Mouse (Mus musculus): ENCODE data around the gene Aarsd1. TPM values are rescaled to one million over a fixed set of nuclear protein-coding genes. Genes with fewer than 3 reads are reported as not detected.
A peak's percentile ranks its signal among the peaks of the same experiment; 100 is the strongest.
"Not testable (repeated sequence)": the region's sequence is repeated elsewhere in the genome, so short reads cannot be mapped to it uniquely, and the experiment has no call there.

Gene Aarsd1
- polyA plus RNA-seq, 1 experiment from 2014 or later, result 99.5 TPM

DNA sequence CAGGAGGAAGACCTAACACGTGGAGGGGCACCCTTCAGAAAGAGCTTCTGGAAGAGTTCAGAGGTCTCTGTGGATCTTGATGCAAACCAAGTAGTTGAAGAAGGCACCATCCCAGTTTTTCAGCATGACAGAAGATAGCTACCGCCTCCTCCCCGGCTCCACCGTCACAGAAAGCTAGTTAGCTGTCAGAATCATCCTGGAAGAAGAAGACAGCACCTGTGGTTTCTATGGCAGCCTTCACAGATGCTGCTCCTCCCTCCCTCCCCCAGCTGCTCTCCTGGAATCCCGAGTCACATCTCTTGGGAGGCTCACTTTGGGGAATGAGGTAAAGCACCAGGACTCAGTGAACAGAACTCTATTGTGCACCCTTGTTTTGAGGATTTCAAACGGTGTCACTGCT lies 1.6 kb upstream of the Aarsd1 start:
- 55% methylated on average over 6 of the region's 6 CpGs for WGBS
- Histone ChIP-seq H3K36me3 (ENCODE audit: control insufficient read depth, insufficient read depth) (no peaks in the 10 kb centered on the region), H3K27ac (ENCODE audit: low read length) (no peak overlapping the region), H3K4me3 (replicated peaks; ENCODE audit: low read length) (no peak overlapping the region), H3K9ac (replicated peaks; ENCODE audit: low read depth, low read length) (no peak overlapping the region), H3K4me2 (ENCODE audit: low read length) (no peak overlapping the region), H3K9me3 (ENCODE audit: control insufficient read depth, low read length) (no peaks in the 10 kb centered on the region), H3K27me3 (replicated peaks; ENCODE audit: control insufficient read depth, insufficient read depth, low read length) (no peaks in the 10 kb centered on the region), H3K4me1 (replicated peaks; ENCODE audit: control insufficient read depth, insufficient read depth, low read length) (peaks cover 10% of the 10 kb centered on the region)
- ATAC-seq, result no peak

DNA sequence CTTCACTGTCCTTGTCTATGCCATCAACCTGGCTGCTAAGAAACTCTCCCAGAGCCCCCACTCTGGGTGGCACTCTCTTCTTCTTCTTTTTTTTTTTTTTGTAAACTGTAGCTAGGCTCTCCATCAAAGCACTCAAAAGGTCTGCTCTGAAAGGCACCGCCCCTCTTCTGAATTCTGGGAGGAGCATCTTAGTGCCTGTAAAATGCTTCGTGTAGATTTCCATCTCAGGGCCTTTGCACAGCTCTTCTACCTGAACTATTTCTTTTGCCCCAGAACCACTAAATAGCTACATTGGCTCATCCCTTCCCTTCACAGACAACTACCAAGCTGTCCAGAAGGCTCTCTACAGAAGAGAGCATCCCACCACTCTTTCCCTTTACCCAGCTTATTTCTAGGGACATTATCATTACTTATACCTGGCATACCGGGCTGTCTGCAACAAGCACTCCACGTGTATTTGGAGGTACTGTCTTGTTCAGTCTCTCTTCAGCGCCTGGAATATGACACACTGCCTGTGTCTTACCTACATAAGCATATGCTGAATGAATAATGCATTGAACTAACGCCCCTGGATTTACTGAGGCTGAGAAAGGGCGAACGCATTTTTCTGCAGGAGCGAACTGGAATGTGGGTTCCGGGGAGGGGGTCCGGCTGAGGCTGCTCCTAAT lies 848 bp downstream of the Aarsd1 start:
- Histone ChIP-seq H3K9me3 (ENCODE audit: control insufficient read depth, low read length) (no peaks in the 10 kb centered on the region), H3K27me3 (replicated peaks; ENCODE audit: control insufficient read depth, insufficient read depth, low read length) (no peaks in the 10 kb centered on the region), H3K9ac (replicated peaks; ENCODE audit: low read depth, low read length) (peak overlapping the region; percentile 91), H3K36me3 (ENCODE audit: control insufficient read depth, insufficient read depth) (0 out of 2 replicates have a peak, but pooled peaks cover 2% of the 10 kb centered on the region), H3K4me3 (replicated peaks; ENCODE audit: low read length) (peak overlapping the region; percentile 67), H3K27ac (ENCODE audit: low read length) (peak overlapping the region; percentile 80), H3K4me1 (replicated peaks; ENCODE audit: control insufficient read depth, insufficient read depth, low read length) (peaks cover 7% of the 10 kb centered on the region), H3K4me2 (ENCODE audit: low read length) (peak overlapping the region; percentile 74)
- ATAC-seq, result peak; percentile 48; the same call in 1 of the 2 replicates
- WGBS, result 1% methylated on average over 11 of the region's 11 CpGs

DNA sequence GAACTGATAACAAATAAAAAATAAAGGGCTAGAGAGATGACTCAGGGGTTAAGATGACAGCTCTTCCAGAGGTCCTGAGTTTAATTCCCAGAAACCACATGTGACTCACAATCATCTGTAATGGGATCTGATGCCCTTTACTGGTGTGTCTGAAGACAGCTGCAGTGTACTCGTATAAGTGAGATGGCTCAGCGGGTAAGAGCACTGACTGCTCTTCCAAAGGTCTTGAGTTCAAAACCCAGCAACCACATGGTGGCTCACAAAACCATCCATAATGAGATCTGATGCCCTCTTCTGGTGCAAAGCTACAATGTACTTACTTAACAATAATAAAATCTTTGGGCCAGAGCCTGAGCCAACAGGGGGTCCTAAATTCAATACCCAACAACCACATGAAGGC lies 2.1 kb downstream of the Aarsd1 start:
- 93% methylated on average over 2 of the region's 2 CpGs for WGBS
- no peak overlapping the region for H3K4me3 ChIP-seq (replicated peaks; ENCODE audit: low read length)
- no peak overlapping the region for H3K4me2 ChIP-seq (ENCODE audit: low read length)
- no peak for ATAC-seq
- H3K27ac ChIP-seq (ENCODE audit: low read length), result no peak overlapping the region
- no peaks in the 10 kb centered on the region for H3K9me3 ChIP-seq (ENCODE audit: control insufficient read depth, low read length)
- no peak overlapping the region for H3K9ac ChIP-seq (replicated peaks; ENCODE audit: low read depth, low read length)
- no peaks in the 10 kb centered on the region for H3K27me3 ChIP-seq (replicated peaks; ENCODE audit: control insufficient read depth, insufficient read depth, low read length)
- H3K4me1 ChIP-seq (replicated peaks; ENCODE audit: control insufficient read depth, insufficient read depth, low read length), result peaks cover 7% of the 10 kb centered on the region
- H3K36me3 ChIP-seq (ENCODE audit: control insufficient read depth, insufficient read depth), result peaks cover 5% of the 10 kb centered on the region

DNA sequence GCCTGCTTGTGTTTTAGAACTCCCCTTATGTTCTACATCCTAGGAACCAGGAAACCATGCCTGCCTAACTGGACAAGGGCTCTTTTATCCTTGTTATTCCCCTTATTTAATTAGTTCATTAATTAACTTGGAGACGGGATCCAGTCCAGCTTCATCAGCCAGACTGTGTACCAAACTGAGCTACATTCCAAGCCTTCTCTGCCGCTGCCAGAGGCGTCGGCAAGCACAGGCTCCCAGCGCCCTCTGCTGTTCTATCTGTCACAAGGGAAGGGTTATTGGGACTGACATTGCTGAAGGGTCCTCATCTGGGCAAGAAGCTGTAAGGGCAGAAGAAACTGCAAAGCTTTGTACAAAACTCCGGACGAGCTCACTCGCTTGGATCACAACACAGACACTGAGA lies 22.3 kb downstream of the Aarsd1 start:
- 3% methylated on average over 8 of the region's 8 CpGs for WGBS
- Histone ChIP-seq H3K9me3 (ENCODE audit: control insufficient read depth, low read length) (no peaks in the 10 kb centered on the region), H3K4me3 (replicated peaks; ENCODE audit: low read length) (no peak overlapping the region), H3K27ac (ENCODE audit: low read length) (no peak overlapping the region), H3K4me1 (replicated peaks; ENCODE audit: control insufficient read depth, insufficient read depth, low read length) (no peaks in the 10 kb centered on the region), H3K36me3 (ENCODE audit: control insufficient read depth, insufficient read depth) (no peaks in the 10 kb centered on the region), H3K27me3 (replicated peaks; ENCODE audit: control insufficient read depth, insufficient read depth, low read length) (no peaks in the 10 kb centered on the region), H3K9ac (replicated peaks; ENCODE audit: low read depth, low read length) (no peak overlapping the region), H3K4me2 (ENCODE audit: low read length) (no peak overlapping the region)
- peak; percentile 73 for ATAC-seq

DNA sequence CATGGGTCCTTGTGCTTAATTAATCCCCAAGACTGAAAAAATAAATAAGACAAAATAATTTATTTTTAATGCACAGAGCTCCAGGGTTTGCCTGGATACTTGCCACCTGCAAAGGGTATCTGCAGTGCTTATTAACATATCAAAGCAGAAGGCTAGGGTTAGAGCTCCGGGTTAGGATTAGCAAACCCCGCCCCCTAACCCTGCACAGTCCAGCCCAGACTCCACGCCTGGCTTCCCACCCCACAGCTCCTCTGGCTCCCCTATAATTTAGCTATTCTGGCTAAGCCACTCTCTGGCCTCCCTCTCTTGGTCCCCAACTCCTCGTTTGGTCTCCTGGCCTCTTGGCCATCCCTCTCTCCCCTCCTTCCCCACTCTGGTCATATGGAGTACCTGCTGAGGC lies 35.6 kb downstream of the Aarsd1 start:
- Histone ChIP-seq H3K4me3 (replicated peaks; ENCODE audit: low read length) (no peak overlapping the region), H3K27ac (ENCODE audit: low read length) (no peak overlapping the region), H3K4me1 (replicated peaks; ENCODE audit: control insufficient read depth, insufficient read depth, low read length) (no peaks in the 10 kb centered on the region), H3K36me3 (ENCODE audit: control insufficient read depth, insufficient read depth) (no peaks in the 10 kb centered on the region), H3K9me3 (ENCODE audit: control insufficient read depth, low read length) (no peaks in the 10 kb centered on the region), H3K4me2 (ENCODE audit: low read length) (no peak overlapping the region), H3K27me3 (replicated peaks; ENCODE audit: control insufficient read depth, insufficient read depth, low read length) (no peaks in the 10 kb centered on the region), H3K9ac (replicated peaks; ENCODE audit: low read depth, low read length) (no peak overlapping the region)
- no peak for ATAC-seq
- 6% methylated on average over 4 of the region's 4 CpGs for WGBS

DNA sequence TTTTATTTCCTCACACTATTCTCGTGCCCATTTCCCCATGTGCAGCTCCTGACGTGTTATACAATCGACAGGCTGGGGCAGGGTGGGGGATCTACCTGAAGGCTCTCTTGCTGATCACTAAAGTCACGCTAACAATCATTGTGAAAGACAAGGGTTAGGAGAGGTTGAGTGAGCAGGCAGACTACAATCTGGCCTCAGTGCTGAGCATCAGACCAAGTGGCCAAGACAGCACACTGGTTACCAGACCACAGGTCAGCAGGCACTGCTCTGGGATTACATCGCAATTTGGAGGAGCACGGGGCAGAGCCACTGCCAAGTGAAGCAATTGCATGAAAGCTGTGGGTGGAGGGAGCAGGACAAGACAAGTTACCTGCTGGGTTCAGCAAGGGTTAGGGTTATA lies 38.5 kb downstream of the Aarsd1 start:
- no peaks in the 10 kb centered on the region for H3K36me3 ChIP-seq (ENCODE audit: control insufficient read depth, insufficient read depth)
- ATAC-seq, result no peak
- H3K9ac ChIP-seq (replicated peaks; ENCODE audit: low read depth, low read length), result no peak overlapping the region
- no peaks in the 10 kb centered on the region for H3K9me3 ChIP-seq (ENCODE audit: control insufficient read depth, low read length)
- H3K27me3 ChIP-seq (replicated peaks; ENCODE audit: control insufficient read depth, insufficient read depth, low read length), result no peaks in the 10 kb centered on the region
- no peak overlapping the region for H3K4me2 ChIP-seq (ENCODE audit: low read length)
- no peaks in the 10 kb centered on the region for H3K4me1 ChIP-seq (replicated peaks; ENCODE audit: control insufficient read depth, insufficient read depth, low read length)
- H3K4me3 ChIP-seq (replicated peaks; ENCODE audit: low read length), result no peak overlapping the region
- WGBS, result 77% methylated on average over 6 of the region's 6 CpGs
- H3K27ac ChIP-seq (ENCODE audit: low read length), result no peak overlapping the region

DNA sequence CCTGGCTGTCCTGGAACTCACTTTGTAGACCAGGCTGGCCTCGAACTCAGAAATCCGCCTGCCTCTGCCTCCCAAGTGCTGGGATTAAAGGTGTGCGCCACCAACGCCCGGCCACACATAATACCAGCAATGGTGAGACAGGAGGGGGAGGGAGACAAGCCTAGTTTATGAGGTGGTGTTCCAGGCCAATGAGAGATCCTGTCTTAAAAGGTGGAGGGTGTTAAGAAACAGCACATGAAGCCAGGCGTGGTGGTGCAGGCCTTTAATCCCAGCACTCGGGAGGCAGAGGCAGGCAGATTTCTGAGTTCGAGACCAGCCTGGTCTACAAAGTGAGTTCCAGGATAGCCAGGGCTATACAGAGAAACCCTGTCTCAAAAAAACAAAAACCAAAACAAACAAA lies 39.2 kb downstream of the Aarsd1 start:
- not testable (repeated sequence) for H3K9me3 ChIP-seq (ENCODE audit: control insufficient read depth, low read length); H3K4me2 ChIP-seq (ENCODE audit: low read length); H3K9ac ChIP-seq (replicated peaks; ENCODE audit: low read depth, low read length); H3K27ac ChIP-seq (ENCODE audit: low read length); H3K27me3 ChIP-seq (replicated peaks; ENCODE audit: control insufficient read depth, insufficient read depth, low read length); ATAC-seq; H3K4me1 ChIP-seq (replicated peaks; ENCODE audit: control insufficient read depth, insufficient read depth, low read length); H3K4me3 ChIP-seq (replicated peaks; ENCODE audit: low read length); H3K36me3 ChIP-seq (ENCODE audit: control insufficient read depth, insufficient read depth)
- 89% methylated on average over 8 of the region's 8 CpGs for WGBS

DNA sequence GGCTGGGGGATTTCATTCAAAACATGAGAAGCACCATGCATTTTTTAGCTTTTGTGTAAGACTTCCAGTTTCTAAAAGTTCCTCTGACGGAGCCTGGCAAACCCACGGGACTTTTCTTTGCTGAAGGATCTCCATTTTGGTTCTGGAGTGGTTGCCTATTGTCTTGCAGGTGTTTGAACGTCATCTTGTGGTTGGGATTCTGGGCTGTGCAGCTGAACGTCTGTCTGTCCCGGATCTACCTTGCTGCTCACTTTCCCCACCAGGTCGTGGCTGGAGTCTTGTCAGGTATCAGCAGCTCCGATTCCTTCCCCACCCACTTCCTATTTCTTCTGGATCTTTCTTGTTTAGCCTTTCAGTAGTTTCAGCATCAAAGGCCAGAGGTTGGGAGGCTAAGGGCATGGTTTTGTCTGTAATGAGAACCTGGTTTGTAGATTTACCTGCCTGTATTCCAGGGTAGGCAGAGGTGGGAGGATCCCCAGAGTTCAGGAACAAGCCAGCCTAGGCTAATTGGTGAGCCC lies 42.9 kb downstream of the Aarsd1 start:
- H3K27me3 ChIP-seq (replicated peaks; ENCODE audit: control insufficient read depth, insufficient read depth, low read length), result no peaks in the 10 kb centered on the region
- ATAC-seq, result no peak
- no peak overlapping the region for H3K9ac ChIP-seq (replicated peaks; ENCODE audit: low read depth, low read length)
- H3K36me3 ChIP-seq (ENCODE audit: control insufficient read depth, insufficient read depth), result no peaks in the 10 kb centered on the region
- H3K4me1 ChIP-seq (replicated peaks; ENCODE audit: control insufficient read depth, insufficient read depth, low read length), result no peaks in the 10 kb centered on the region
- no peaks in the 10 kb centered on the region for H3K9me3 ChIP-seq (ENCODE audit: control insufficient read depth, low read length)
- no peak overlapping the region for H3K4me2 ChIP-seq (ENCODE audit: low read length)
- WGBS, result 60% methylated on average over 7 of the region's 7 CpGs
- no peak overlapping the region for H3K27ac ChIP-seq (ENCODE audit: low read length)
- no peak overlapping the region for H3K4me3 ChIP-seq (replicated peaks; ENCODE audit: low read length)

DNA sequence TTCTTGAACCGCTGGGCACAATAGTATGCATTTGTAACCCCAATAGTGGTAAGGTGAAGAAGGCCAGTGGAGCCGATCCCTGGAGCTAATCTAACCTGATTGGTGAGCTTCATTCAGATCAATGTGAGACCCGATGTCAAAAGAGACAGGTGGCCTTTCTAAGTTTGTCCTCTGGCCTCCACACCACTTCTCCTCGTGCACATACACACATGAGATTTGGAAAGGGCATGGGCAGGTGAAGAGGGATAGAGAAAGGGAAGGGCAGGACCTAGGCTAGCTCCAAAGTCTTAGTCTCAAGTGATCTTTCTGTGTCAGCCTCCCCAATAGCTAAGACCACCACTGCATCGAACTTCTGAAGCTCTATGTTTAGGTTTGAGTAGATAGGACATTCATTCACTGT lies 47.3 kb downstream of the Aarsd1 start:
- no peaks in the 10 kb centered on the region for H3K9me3 ChIP-seq (ENCODE audit: control insufficient read depth, low read length)
- no peak overlapping the region for H3K4me3 ChIP-seq (replicated peaks; ENCODE audit: low read length)
- ATAC-seq, result no peak
- H3K4me1 ChIP-seq (replicated peaks; ENCODE audit: control insufficient read depth, insufficient read depth, low read length), result no peaks in the 10 kb centered on the region
- no peaks in the 10 kb centered on the region for H3K36me3 ChIP-seq (ENCODE audit: control insufficient read depth, insufficient read depth)
- no peak overlapping the region for H3K9ac ChIP-seq (replicated peaks; ENCODE audit: low read depth, low read length)
- H3K4me2 ChIP-seq (ENCODE audit: low read length), result no peak overlapping the region
- H3K27me3 ChIP-seq (replicated peaks; ENCODE audit: control insufficient read depth, insufficient read depth, low read length), result no peaks in the 10 kb centered on the region
- H3K27ac ChIP-seq (ENCODE audit: low read length), result no peak overlapping the region
- WGBS, result 89% methylated on average over 5 of the region's 5 CpGs
